Mouse (Mus musculus) midbrain, embryonic 14.5 days (tissue): ENCODE measurements at regions not wholly inside any gene's neighbourhood (a gene's known extent, or its start where the extent isn't known, plus 50 kb on each side); places are given as distances from the start of the nearest gene placed in this dataset.
"Not testable (repeated sequence)": the region's sequence is repeated elsewhere in the genome, so short reads cannot be mapped to it uniquely, and the experiment has no call there.

Experiments used
- ATAC-seq: fragments of 200-750 bp; cut with Nextera tagmentation; 2 replicates; pipeline ENCODE4 v1.8.0; 2017; ENCODE audit warnings: moderate number of reproducible peaks, moderate library complexity; ENCODE audit not compliant: low FRiP score, low TSS enrichment
- DNase-seq: peaks from one replicate; pipeline ENCODE4 v3.0.0-alpha.2; 2015
- H3K27ac ChIP-seq: fragments of 300-500 bp; sonication (generic); replicated peaks from 2 replicates; pipeline ENCODE4 v1.5.1; 2014; ENCODE audit warnings: mild to moderate bottlenecking, low read depth, low read length, moderate library complexity
- H3K27me3 ChIP-seq: fragments of 300-500 bp; sonication (generic); 2 replicates; pipeline ENCODE4 v1.6.1; 2014; ENCODE audit warnings: low read length, control low read depth, mixed read lengths; ENCODE audit not compliant: control insufficient read depth, insufficient read depth
- H3K36me3 ChIP-seq: fragments of 300-500 bp; sonication (generic); 2 replicates; pipeline ENCODE4 v1.6.1; 2014; ENCODE audit warnings: low read length, control low read depth; ENCODE audit not compliant: control insufficient read depth, insufficient read depth
- H3K4me1 ChIP-seq: fragments of 300-500 bp; sonication (generic); 2 replicates; pipeline ENCODE4 v1.6.1; 2014; ENCODE audit warnings: mild to moderate bottlenecking, antibody characterized with exemption, low read length, control low read depth; ENCODE audit not compliant: control insufficient read depth, insufficient read depth
- H3K4me2 ChIP-seq: fragments of 300-500 bp; sonication (generic); 2 replicates; pipeline ENCODE4 v1.6.1; 2014; ENCODE audit warnings: mild to moderate bottlenecking, low read length, moderate library complexity
- H3K4me3 ChIP-seq: fragments of 300-500 bp; sonication (generic); replicated peaks from 2 replicates; pipeline ENCODE4 v1.5.1; 2014; ENCODE audit warnings: low read depth, low read length
- H3K9ac ChIP-seq: fragments of 300-500 bp; sonication (generic); replicated peaks from 2 replicates; pipeline ENCODE4 v1.6.1; 2014; ENCODE audit warnings: mild to moderate bottlenecking, low read length, moderate library complexity
- H3K9me3 ChIP-seq: fragments of 300-500 bp; sonication (generic); 2 replicates; pipeline ENCODE4 v1.6.1; 2016; ENCODE audit warnings: low read length, control low read depth, mixed read lengths; ENCODE audit not compliant: control insufficient read depth
- WGBS: fragments of 180-500 bp; shearing (Covaris S2); extraction: QIAGEN DNeasy Blood & Tissue Kit; methylation state at CpG from one replicate; pipeline ENCODE4 v1.1.7; 2014; 5-methylcytosine and 5-hydroxymethylcytosine counted together

DNA sequence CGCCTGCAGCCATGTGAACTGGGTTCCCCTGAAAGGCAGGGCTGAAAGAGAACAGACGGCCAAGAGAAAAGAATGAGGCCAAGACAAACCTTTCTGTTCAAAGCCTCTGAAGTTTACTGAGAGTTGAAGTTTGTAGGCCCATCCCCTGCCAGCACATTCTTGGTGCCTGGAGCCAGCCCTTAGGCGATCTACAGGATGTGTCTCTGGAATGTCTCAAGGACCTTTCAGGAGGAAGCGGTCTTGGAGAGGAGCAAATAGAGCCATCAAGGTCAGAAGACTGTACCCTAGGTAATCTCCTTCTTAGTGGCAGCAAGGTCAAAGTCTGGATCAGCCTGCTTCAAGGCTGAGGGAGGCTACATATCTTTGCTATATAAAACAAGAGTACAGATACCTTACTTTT lies 350.3 kb downstream of the Gm8797 start:
- ATAC-seq (no peak), DNase-seq (no peak)
- Histone ChIP-seq H3K27ac (no peak overlapping the region), H3K27me3 (no peaks in the 10 kb centered on the region), H3K4me2 (no peak overlapping the region), H3K4me1 (peaks cover 3% of the 10 kb centered on the region; the same call in 1 of the 2 replicates), H3K9me3 (no peaks in the 10 kb centered on the region), H3K4me3 (no peak overlapping the region), H3K36me3 (no peaks in the 10 kb centered on the region), H3K9ac (no peak overlapping the region)
- WGBS, result 65% methylated on average over 4 of the region's 4 CpGs

DNA sequence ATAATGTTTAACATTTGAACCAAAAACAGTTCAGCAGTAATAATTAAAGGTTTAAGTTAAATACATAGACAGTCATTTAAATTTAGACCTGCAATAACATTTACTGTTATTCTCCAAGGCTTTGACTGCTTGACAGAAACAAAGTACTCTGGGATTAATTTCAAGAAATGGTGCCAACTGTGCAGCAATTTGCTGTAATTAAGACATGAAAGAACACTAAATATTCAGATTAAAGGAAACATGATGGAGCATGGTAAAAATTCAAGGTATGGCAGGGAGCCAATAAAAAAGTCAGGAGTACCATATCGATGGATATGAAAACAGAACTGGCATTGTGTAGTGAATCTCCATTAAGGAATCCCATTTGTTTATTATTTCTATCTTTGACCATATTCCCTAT lies 352.3 kb downstream of the Gm8797 start:
- peaks cover 4% of the 10 kb centered on the region; the same call in 1 of the 2 replicates for H3K4me1 ChIP-seq
- WGBS, result 81% methylated on average over 1 of the region's 1 CpGs
- no peak overlapping the region for H3K4me2 ChIP-seq
- ATAC-seq, result no peak
- no peaks in the 10 kb centered on the region for H3K9me3 ChIP-seq
- DNase-seq, result no peak
- no peak overlapping the region for H3K4me3 ChIP-seq
- H3K36me3 ChIP-seq, result no peaks in the 10 kb centered on the region
- H3K27ac ChIP-seq, result no peak overlapping the region
- H3K27me3 ChIP-seq, result no peaks in the 10 kb centered on the region
- no peak overlapping the region for H3K9ac ChIP-seq

DNA sequence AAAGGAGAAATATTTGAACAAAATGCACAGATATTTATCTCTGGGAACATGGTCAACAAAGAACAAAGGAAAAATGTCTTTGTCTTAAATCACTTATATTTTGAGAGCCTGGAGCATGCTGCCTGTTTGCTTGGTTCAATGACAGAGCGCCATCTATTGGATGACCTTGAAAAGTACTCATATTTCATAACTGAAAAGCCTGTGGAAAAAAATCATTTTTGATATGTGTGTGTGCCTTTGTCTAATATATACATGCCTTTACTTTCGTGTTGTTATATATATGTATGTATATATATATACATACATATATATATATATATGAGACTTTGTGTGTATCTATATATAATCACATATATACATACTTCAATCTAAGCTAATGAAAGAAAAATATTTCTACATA lies 356.1 kb downstream of the Gm8797 start:
- 11% methylated on average over 2 of the region's 2 CpGs for WGBS
- Histone ChIP-seq H3K4me1 (peaks cover 4% of the 10 kb centered on the region; the same call in 1 of the 2 replicates), H3K9me3 (no peaks in the 10 kb centered on the region), H3K4me2 (no peak overlapping the region), H3K4me3 (no peak overlapping the region), H3K27ac (no peak overlapping the region), H3K36me3 (no peaks in the 10 kb centered on the region), H3K27me3 (no peaks in the 10 kb centered on the region), H3K9ac (no peak overlapping the region)
- DNase-seq, result peak; percentile 89
- ATAC-seq, result peak; percentile 77

DNA sequence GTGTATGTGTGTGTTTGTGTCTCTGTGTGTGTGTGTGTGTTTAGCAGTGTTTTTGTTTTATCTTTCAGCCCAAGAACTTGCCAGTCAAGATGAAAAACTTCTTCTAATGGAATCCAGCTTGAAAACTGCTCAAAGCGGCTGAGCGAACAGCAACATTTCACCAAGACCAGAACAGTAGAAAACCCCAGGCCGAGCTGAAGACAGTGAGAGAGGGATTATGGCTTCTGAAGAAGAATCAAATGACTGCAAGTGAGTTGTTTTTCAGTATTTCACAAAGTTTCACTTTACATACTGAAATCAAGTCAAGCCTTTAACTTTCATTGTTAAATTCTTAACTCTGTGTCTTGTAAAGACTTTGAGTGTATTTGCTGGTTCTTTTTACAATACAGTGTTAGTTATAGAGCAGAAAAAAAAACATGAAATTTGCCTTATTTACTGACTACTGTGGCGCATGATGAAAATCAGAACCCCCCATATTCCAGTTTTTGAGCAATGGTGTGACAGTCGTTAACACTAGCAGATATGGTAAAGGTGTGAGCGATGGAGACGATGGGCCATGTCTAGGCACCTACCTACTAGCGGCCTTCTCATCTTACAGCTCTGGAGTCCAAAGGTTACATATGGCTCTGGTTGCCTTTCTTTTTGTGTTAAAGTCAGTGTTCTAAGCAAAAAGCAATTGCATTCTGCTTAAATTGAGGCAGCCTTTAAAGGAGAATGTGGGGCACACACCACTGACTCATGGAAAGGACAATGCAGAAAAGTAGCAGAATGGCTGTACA lies 357.0 kb downstream of the Gm8797 start:
- H3K27me3 ChIP-seq, result no peaks in the 10 kb centered on the region
- no peak overlapping the region for H3K4me3 ChIP-seq
- no peaks in the 10 kb centered on the region for H3K36me3 ChIP-seq
- WGBS, result 82% methylated on average over 8 of the region's 8 CpGs
- H3K9me3 ChIP-seq, result no peaks in the 10 kb centered on the region
- H3K4me1 ChIP-seq, result peaks cover 4% of the 10 kb centered on the region; the same call in 1 of the 2 replicates
- no peak overlapping the region for H3K4me2 ChIP-seq
- peak; percentile 28 for DNase-seq
- H3K27ac ChIP-seq, result no peak overlapping the region
- H3K9ac ChIP-seq, result no peak overlapping the region
- no peak for ATAC-seq

DNA sequence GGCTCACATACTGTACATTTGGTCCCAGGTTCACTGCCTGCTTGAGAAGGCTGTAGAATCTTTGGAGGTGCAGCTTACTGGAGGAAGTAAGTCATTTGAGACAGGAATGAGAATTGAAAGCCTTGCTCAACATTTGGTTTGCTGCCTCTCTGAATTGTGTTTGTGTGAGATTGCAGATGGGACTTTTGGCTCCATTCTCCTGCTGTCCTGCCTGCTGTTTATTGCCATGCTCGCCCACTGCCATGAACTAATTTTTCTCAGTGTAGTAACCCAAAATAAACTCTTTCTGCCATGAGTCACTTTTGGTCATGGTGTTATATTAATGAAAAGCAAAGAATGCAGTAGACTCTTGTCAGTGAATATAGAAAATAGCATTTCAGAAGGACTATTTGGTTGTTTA lies 368.1 kb downstream of the Gm8797 start:
- Histone ChIP-seq H3K4me1 (no peaks in the 10 kb centered on the region), H3K9ac (no peak overlapping the region), H3K27me3 (no peaks in the 10 kb centered on the region), H3K4me2 (no peak overlapping the region), H3K36me3 (no peaks in the 10 kb centered on the region), H3K27ac (no peak overlapping the region), H3K4me3 (no peak overlapping the region), H3K9me3 (no peaks in the 10 kb centered on the region)
- 92% methylated on average over 1 of the region's 1 CpGs for WGBS
- DNase-seq, result no peak
- ATAC-seq, result no peak

DNA sequence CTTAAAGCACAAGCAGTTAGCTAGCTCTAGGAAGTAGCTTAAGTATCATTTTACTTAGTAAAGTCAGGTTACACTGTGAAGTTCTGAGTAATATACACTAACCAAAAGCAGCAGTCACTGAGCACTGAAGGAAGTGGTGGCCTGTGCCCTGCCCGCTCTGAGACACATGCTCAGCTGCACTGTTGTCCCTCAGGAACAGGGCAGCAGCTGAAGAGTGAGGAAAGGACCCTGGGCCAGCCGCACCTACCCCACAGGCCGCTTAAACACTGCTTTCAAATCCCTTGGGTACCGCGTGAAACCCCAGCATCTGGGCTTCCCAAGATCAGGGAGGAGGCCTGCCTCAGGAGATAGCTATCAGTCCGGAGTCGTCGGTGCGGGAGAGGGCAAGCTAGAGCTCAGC lies 385.1 kb downstream of the Gm8797 start:
- not testable (repeated sequence) for H3K9ac ChIP-seq, H3K27me3 ChIP-seq, H3K36me3 ChIP-seq, H3K4me2 ChIP-seq, DNase-seq, H3K9me3 ChIP-seq, H3K4me1 ChIP-seq, H3K4me3 ChIP-seq, ATAC-seq, H3K27ac ChIP-seq
- WGBS, result 77% methylated on average over 9 of the region's 9 CpGs

DNA sequence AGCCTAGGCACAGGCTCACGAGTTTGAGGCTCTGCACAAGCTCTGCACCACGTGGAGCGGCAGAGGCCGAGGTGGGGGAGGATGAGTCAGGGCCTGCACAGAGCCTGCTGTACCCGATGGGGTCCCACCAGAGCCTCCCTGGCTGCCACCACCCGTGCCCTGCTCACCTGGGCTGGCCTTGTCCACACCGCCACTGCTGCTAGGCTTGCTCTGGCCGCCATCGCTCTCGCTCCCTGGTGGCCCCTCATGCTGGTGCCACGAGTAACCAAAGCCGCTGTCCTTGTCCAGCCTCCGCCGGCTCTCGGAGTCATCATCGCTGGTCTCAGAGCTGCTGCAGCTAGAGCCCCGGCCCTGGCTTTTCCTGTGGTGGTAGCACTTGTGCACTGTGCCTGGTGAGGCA lies 386.8 kb downstream of the Gm8797 start:
- 0 out of 2 replicates have a peak, but pooled peaks have one; percentile 11 for ATAC-seq
- no peaks in the 10 kb centered on the region for H3K9me3 ChIP-seq

DNA sequence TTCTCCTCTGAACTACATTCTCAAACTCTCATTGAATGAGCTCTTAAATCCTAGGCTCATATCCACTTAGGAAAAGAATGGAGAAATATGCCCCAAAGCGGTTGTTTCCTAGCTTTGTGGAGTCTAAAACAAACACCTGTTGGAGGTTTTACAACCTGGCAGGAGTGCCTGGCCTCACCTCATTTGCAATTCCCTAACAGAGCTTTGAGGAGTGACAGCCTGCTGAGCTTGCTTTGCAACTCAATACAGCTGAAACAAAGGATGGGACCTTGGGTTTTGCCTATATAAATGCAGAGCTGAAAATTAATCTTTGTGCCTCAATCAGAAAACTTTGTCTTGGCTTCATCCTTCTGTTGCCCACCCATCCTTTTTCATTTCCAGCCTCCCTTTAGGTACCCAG lies 423.2 kb downstream of the Gm8797 start:
- Histone ChIP-seq H3K36me3 (no peaks in the 10 kb centered on the region), H3K9ac (no peak overlapping the region), H3K27ac (no peak overlapping the region), H3K4me3 (no peak overlapping the region), H3K4me1 (no peaks in the 10 kb centered on the region), H3K27me3 (no peaks in the 10 kb centered on the region), H3K4me2 (no peak overlapping the region), H3K9me3 (no peaks in the 10 kb centered on the region)
- 19% methylated on average over 1 of the region's 1 CpGs for WGBS
- ATAC-seq (no peak), DNase-seq (no peak)

More for the DNA sequence above, 386.8 kb downstream of the Gm8797 start:
- no peak overlapping the region for H3K9ac ChIP-seq
- no peaks in the 10 kb centered on the region for H3K27me3 ChIP-seq
- DNase-seq, result no peak
- no peaks in the 10 kb centered on the region for H3K36me3 ChIP-seq
- H3K4me3 ChIP-seq, result no peak overlapping the region
- 93% methylated on average over 17 of the region's 17 CpGs for WGBS
- H3K27ac ChIP-seq, result no peak overlapping the region
- H3K4me1 ChIP-seq, result no peaks in the 10 kb centered on the region
- no peak overlapping the region for H3K4me2 ChIP-seq

DNA sequence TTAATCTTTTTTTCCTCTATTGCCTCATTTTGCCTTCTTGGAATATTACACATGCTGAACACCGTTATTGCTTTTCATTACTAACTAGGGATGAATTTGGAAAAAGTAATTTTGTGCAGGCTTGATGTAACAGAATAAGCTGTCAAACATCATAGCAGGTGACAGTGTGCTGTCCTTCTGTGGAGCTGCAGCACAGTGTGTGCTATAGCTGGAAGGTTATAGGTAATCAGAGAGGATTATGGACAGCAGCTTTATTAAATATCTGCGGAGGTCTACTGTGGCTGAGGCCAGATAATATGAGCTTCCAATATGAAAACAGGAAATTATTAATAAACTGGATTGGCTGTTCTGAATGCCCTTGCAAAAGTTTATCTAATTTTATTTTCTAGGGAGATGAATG lies 431.9 kb downstream of the Gm8797 start:
- H3K9ac ChIP-seq, result no peak overlapping the region
- DNase-seq (no peak), ATAC-seq (no peak)
- 81% methylated on average over 2 of the region's 2 CpGs for WGBS
- no peaks in the 10 kb centered on the region for H3K27me3 ChIP-seq
- H3K4me2 ChIP-seq, result no peak overlapping the region
- H3K36me3 ChIP-seq, result no peaks in the 10 kb centered on the region
- no peaks in the 10 kb centered on the region for H3K9me3 ChIP-seq
- H3K4me3 ChIP-seq, result no peak overlapping the region
- H3K4me1 ChIP-seq, result no peaks in the 10 kb centered on the region
- H3K27ac ChIP-seq, result no peak overlapping the region
